Mouse (Mus musculus) naive thymus-derived CD4-positive, alpha-beta T cell, adult 5 months (primary cell): ENCODE measurements around the gene Olfr366. TPM values are rescaled to one million over a fixed set of nuclear protein-coding genes. Genes with fewer than 3 reads are reported as not detected.

Source experiments
- polyA plus RNA-seq: library from polyadenylated mRNA; unstranded; fragments of 100-300 nt; shearing (Covaris generic); gene quantifications from one replicate; pipeline ENCODE4 v1.2.1, GENCODE M21; 2017

Gene Olfr366
- polyA plus RNA-seq = not detected

GRCm38 (mm10) chr2:37211274-37211673 is at the start of gene Olfr366:
Gene Olfr366 (plus strand): TSS chr2:37211574.

GRCm38 (mm10) chr2:37187898-37188297 is 23.5 kb upstream of the Olfr366 start, which contains the start of gene Olfr365:
Gene Olfr365 (plus strand): TSS chr2:37188198.

Other genes starting within 250 kb of the Olfr366 start
- not detected for gene Olfr357, start 217.7 kb upstream of the Olfr366 start, polyA plus RNA-seq
- gene Olfr358, start 202.2 kb upstream of the Olfr366 start, polyA plus RNA-seq = not detected
- not detected for gene Olfr360, start 145.8 kb upstream of the Olfr366 start, polyA plus RNA-seq
- gene Olfr361, start 122.3 kb upstream of the Olfr366 start, polyA plus RNA-seq = not detected
- not detected for gene Olfr362, start 93.7 kb upstream of the Olfr366 start, polyA plus RNA-seq
- not detected for gene Olfr364-ps1, start 72.3 kb upstream of the Olfr366 start, polyA plus RNA-seq
- not detected for gene Olfr365, start 23.4 kb upstream of the Olfr366 start, polyA plus RNA-seq
- not detected for gene Olfr368, start 114.9 kb downstream of the Olfr366 start, polyA plus RNA-seq
- gene Pdcl, start 147.8 kb downstream of the Olfr366 start, polyA plus RNA-seq = 32.1 TPM
- 36.9 TPM for gene Rc3h2, start 211.3 kb downstream of the Olfr366 start, polyA plus RNA-seq
- gene Zbtb26, start 231.6 kb downstream of the Olfr366 start, polyA plus RNA-seq = 2.2 TPM
- 3.4 TPM for gene Zbtb6, start 231.6 kb downstream of the Olfr366 start, polyA plus RNA-seq
- 62.1 TPM for gene Rabgap1, start 231.7 kb downstream of the Olfr366 start, polyA plus RNA-seq